ENCODE assay signal across 15 mouse cellular contexts in the genomic region with DNA sequence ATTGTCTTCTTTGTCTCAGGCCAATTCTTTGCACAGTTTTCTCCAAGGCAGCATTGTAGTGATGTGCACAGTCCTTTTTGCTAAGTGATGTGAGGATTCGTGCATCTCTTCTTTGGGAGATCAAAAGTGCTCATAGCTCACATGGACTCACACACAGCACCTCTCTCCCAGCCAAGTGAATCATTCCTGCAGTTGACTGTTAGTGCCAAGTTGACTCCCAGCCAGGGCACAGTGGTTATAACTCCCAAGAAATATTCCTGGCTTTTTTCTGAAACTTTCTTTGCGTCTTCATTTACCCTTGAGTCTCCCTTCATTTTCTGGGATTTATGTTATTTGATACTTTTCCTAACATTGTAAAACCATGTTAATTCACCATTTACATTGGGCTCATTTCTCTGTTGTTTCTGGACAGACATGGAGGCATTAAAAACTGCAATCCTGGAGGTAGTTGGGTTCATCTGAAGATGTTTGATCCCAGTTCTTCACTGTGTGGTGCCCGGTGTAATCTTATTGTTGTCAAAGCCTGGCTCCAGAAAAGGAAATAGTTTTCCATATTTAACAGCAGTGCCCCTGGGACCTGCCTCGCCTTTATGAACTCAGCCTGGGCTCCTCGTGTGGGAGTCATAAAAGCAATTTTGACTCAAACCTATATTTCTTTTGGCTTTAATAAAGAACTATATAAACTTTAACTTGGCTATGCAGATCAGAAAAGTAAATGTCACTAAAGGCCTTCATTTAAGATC. TPM values are rescaled to one million over a fixed set of nuclear protein-coding genes. Genes with fewer than 3 reads are reported as not detected.
A peak's percentile ranks its signal among the peaks of the same experiment; 100 is the strongest.
DNase-seq lines count a peak whose midpoint lies in the region; ATAC-seq and TF ChIP-seq lines count a peak whose summit lies in the region.
"Had no signal": no experiment of that assay in that cellular context is flagged by ENCODE, and none has a peak within 500 bp of the region (broad histone marks: within the 10 kb centered on the region; RNA-seq: fewer than 3 reads in every experiment).

No protein-coding gene starts in this region.

- peaks cover 4% of the 10 kb centered on the region for H3K4me1 ChIP-seq in limb, embryonic 14.5 days (ENCODE audit: control insufficient read depth, insufficient read depth, low read length)
- H3K4me1 ChIP-seq: embryonic facial prominence, embryonic 12.5 days; hindbrain, embryonic 10.5 days; limb, embryonic 12.5 days had no signal

- no peak for TF ChIP-seq POLR2A in limb, embryonic 14.5 days (IDR thresholded peaks at IDR 0.05; ENCODE audit: borderline replicate concordance, extremely low read depth, insufficient read depth, insufficient read length)

- H3K4me2 ChIP-seq in limb, embryonic 14.5 days (replicated peaks; ENCODE audit: low read depth, low read length, severe bottlenecking), result no peak overlapping the region
- H3K4me2 ChIP-seq: embryonic facial prominence, embryonic 12.5 days; limb, embryonic 12.5 days had no signal

- H3K27me3 ChIP-seq in limb, embryonic 14.5 days (ENCODE audit: control insufficient read depth, insufficient read depth, low read length), result no peaks in the 10 kb centered on the region
- H3K27me3 ChIP-seq: embryonic facial prominence, embryonic 12.5 days; limb, embryonic 12.5 days had no signal

- H3K4me3 ChIP-seq in limb, embryonic 14.5 days (replicated peaks; ENCODE audit: low read length), result no peak overlapping the region
- H3K4me3 ChIP-seq: embryonic facial prominence, embryonic 12.5 days; hindbrain, embryonic 10.5 days; limb, embryonic 12.5 days had no signal

- no peaks in the 10 kb centered on the region for H3K9me3 ChIP-seq in limb, embryonic 14.5 days (ENCODE audit: control insufficient read depth, low read length)
- H3K9me3 ChIP-seq: embryonic facial prominence, embryonic 12.5 days; G1E; hindbrain, embryonic 10.5 days; limb, embryonic 12.5 days had no signal

- 42% methylated on average over 5 of the region's 5 CpGs for whole genome bisulfite sequencing in limb, embryonic 14.5 days

- ATAC-seq in limb, embryonic 14.5 days (ENCODE audit: low FRiP score, low read depth), result peak; percentile 80
- ATAC-seq in inflammation-experienced regulatory T-cells, adult 6 months, result no peak

- H3K9ac ChIP-seq in limb, embryonic 14.5 days (ENCODE audit: low read depth, low read length, severe bottlenecking), result no peak overlapping the region
- H3K9ac ChIP-seq: embryonic facial prominence, embryonic 12.5 days; limb, embryonic 12.5 days had no signal

- 0 out of 2 replicates have a peak overlapping the region, but pooled peaks have one; percentile 33 for H3K27ac ChIP-seq in limb, embryonic 14.5 days (replicated peaks; ENCODE audit: low read depth, low read length)
- H3K27ac ChIP-seq: embryonic facial prominence, embryonic 12.5 days; hindbrain, embryonic 10.5 days; limb, embryonic 12.5 days had no signal

- no peaks in the 10 kb centered on the region for H3K36me3 ChIP-seq in limb, embryonic 14.5 days (ENCODE audit: control insufficient read depth, insufficient read depth, low read length)
- H3K36me3 ChIP-seq: embryonic facial prominence, embryonic 12.5 days; G1E; hindbrain, embryonic 10.5 days; limb, embryonic 12.5 days had no signal

- peak; percentile 45 to 57 for DNase-seq in adrenal gland, adult (ENCODE audit: inconsistent age in 2 of 2, low spot score in 1 of 2)
- DNase-seq in adrenal gland, adult 18-20 months (ENCODE audit: low spot score in 2 of 2), result no peak
- DNase-seq in lung, postnatal 10 days, result peak; percentile 23
- no peak for DNase-seq in lung, postnatal 25 days (ENCODE audit: low spot score)
- peak; percentile 45 to 49 for DNase-seq in gastrocnemius, adult 8-10 months (ENCODE audit: low spot score in 2 of 2)
- peak; percentile 73 for DNase-seq in limb, embryonic 14.5 days (ENCODE audit: low spot score)
- no peak for DNase-seq in layer of hippocampus, postnatal 14 days (ENCODE audit: low spot score in 2 of 2)
- DNase-seq: cerebellum, adult 18-20 months; kidney, adult 8-10 months; thymus, postnatal 4 days had no signal

RNA-seq across cellular contexts. Expression of gene Sec61g, which starts 38.3 kb away (rescaled TPM):
- 10 to 100 TPM in 1 of 2 experiments, 1 to 10 TPM in 1; 6.0 to 12.6 TPM for total RNA-seq in adrenal gland, adult 18-20 months (2021)
- total RNA-seq in gastrocnemius, adult 8-10 months (2022), result 1 to 10 TPM; 2.1 to 4.3 (median 3.0) TPM
- polyA plus RNA-seq in limb, embryonic 14.5 days (2012; rRNA removed), result 50.2 and 55.4 TPM in 2 replicates
- polyA plus RNA-seq in limb, embryonic 14.5 days (2014; fragmentation: Nextera tagmentation; extraction: Ambion mirVana), result 36.7 and 45.2 TPM in 2 replicates
- polyA plus RNA-seq in inflammation-experienced regulatory T-cells, adult 6 months (2017; shearing (Covaris generic)), result 10 to 100 TPM in 2 of 3 experiments, 1 to 10 TPM in 1; 6.5 to 15.0 (median 13.2) TPM
- total RNA-seq in layer of hippocampus, postnatal 14 days (2021), result 1 to 10 TPM; 8.9 to 9.9 TPM

Comparison
In these comparisons a context has a peak if more than half of its experiments do, and no peak if none do; other contexts are left out.
1. DNase-seq: peak in adrenal gland, adult (2 of 2), lung, postnatal 10 days (single experiment), gastrocnemius, adult 8-10 months (2 of 2) and limb, embryonic 14.5 days (single experiment); none in adrenal gland, adult 18-20 months (0 of 2), lung, postnatal 25 days (single experiment) and layer of hippocampus, postnatal 14 days (0 of 2).